ENCODE assay signal across 7 mouse cellular contexts in genomic region chr11:73137591-73138501, GRCm38 (mm10). TPM values are rescaled to one million over a fixed set of nuclear protein-coding genes. Genes with fewer than 3 reads are reported as not detected.
A peak's percentile ranks its signal among the peaks of the same experiment; 100 is the strongest.
DNase-seq lines count a peak whose midpoint lies in the region; ATAC-seq and TF ChIP-seq lines count a peak whose summit lies in the region.

TSS of gene Haspin (minus strand) at chr11:73138294.

- peak within 1 kb of the TSS; percentile 65 for H3K4me3 ChIP-seq in embryonic facial prominence, embryonic 12.5 days
- peak within 1 kb of the TSS; percentile 81 for H3K4me3 ChIP-seq in heart, adult 2 months
- H3K4me3 ChIP-seq in limb, embryonic 13.5 days: peak within 1 kb of the TSS; percentile 89
- H3K4me3 ChIP-seq in midbrain, embryonic 16.5 days (ENCODE audit: low read depth, low read length): peak within 1 kb of the TSS; percentile 58

- 0 out of 2 replicates have a peak, but pooled peaks have one; percentile 65 for TF ChIP-seq EP300 in heart, adult 2 months (IDR thresholded peaks at IDR 0.05; ENCODE audit: insufficient read depth, low read depth, low read length)

- peaks cover 36% of the 10 kb centered on the region for H3K4me1 ChIP-seq in embryonic facial prominence, embryonic 12.5 days
- H3K4me1 ChIP-seq in heart, adult 2 months (ENCODE audit: control insufficient read depth, insufficient read depth, low read length): no peaks in the 10 kb centered on the region; the same call in 1 of the 2 replicates
- peaks cover 40% of the 10 kb centered on the region for H3K4me1 ChIP-seq in limb, embryonic 13.5 days
- peaks cover 8% of the 10 kb centered on the region; the same call in 1 of the 2 replicates for H3K4me1 ChIP-seq in midbrain, embryonic 16.5 days (ENCODE audit: control insufficient read depth, insufficient read depth, low read length)

- H3K79me2 ChIP-seq in heart, adult 2 months (replicated peaks; ENCODE audit: control insufficient read depth, insufficient read depth, low read length): no peaks in the 10 kb centered on the region

- H3K36me3 ChIP-seq in embryonic facial prominence, embryonic 12.5 days: peaks cover 10% of the 10 kb centered on the region; the same call in 1 of the 2 replicates
- no peaks in the 10 kb centered on the region for H3K36me3 ChIP-seq in heart, adult 2 months (ENCODE audit: control insufficient read depth, insufficient read depth, low read length)
- H3K36me3 ChIP-seq in limb, embryonic 13.5 days: peaks cover 11% of the 10 kb centered on the region
- H3K36me3 ChIP-seq in midbrain, embryonic 16.5 days (ENCODE audit: control insufficient read depth, insufficient read depth, low read length): no peaks in the 10 kb centered on the region

- peak; percentile 100 for TF ChIP-seq CTCF in heart, adult 2 months (IDR thresholded peaks at IDR 0.05)

- DNase-seq in adrenal gland, postnatal 25 days: peak; percentile 92
- DNase-seq in heart, adult 2 months: peak; percentile 92 to 96
- DNase-seq in kidney, adult 8-10 months: peak; percentile 88 to 92
- peak; percentile 92 to 95 for DNase-seq in spleen, postnatal 10 days (ENCODE audit: low spot score in 2 of 2)

- intact Hi-C loops in heart, adult 2 months (cut with DNase I): loop anchor here (1.0 to 5.0 kb wide), 4 partner anchors 19 to 144 kb away; partner anchors contain the start of genes Emc6 and Tax1bp3

- H3K27ac ChIP-seq in embryonic facial prominence, embryonic 12.5 days: no peak within 1 kb of the TSS
- H3K27ac ChIP-seq in heart, adult 2 months: peak within 1 kb of the TSS; percentile 29
- no peak within 1 kb of the TSS for H3K27ac ChIP-seq in limb, embryonic 13.5 days
- H3K27ac ChIP-seq in midbrain, embryonic 16.5 days (ENCODE audit: low read length): no peak within 1 kb of the TSS

- no peaks in the 10 kb centered on the region for H3K27me3 ChIP-seq in embryonic facial prominence, embryonic 12.5 days
- no peaks in the 10 kb centered on the region for H3K27me3 ChIP-seq in heart, adult 2 months (ENCODE audit: control insufficient read depth, insufficient read depth, low read length)
- H3K27me3 ChIP-seq in limb, embryonic 13.5 days: no peaks in the 10 kb centered on the region
- no peaks in the 10 kb centered on the region for H3K27me3 ChIP-seq in midbrain, embryonic 16.5 days (ENCODE audit: control insufficient read depth, insufficient read depth, low read depth, low read length)

- under 1% methylated on average over 84 of the region's 84 CpGs for WGBS in embryonic facial prominence, embryonic 12.5 days
- WGBS in heart, adult 2 months: under 1% methylated on average over 84 of the region's 84 CpGs
- under 1% methylated on average over 81 of the region's 84 CpGs for WGBS in limb, embryonic 13.5 days
- WGBS in midbrain, embryonic 16.5 days: under 1% methylated on average over 83 of the region's 84 CpGs

- peak within 1 kb of the TSS; percentile 85 for H3K4me2 ChIP-seq in embryonic facial prominence, embryonic 12.5 days (replicated peaks)
- H3K4me2 ChIP-seq in limb, embryonic 13.5 days (replicated peaks): peak within 1 kb of the TSS; percentile 83
- H3K4me2 ChIP-seq in midbrain, embryonic 16.5 days (ENCODE audit: low read length): peak within 1 kb of the TSS; percentile 91

- no peaks in the 10 kb centered on the region for H3K9me3 ChIP-seq in embryonic facial prominence, embryonic 12.5 days
- 0 out of 2 replicates have a peak, but pooled peaks cover under 1% of the 10 kb centered on the region for H3K9me3 ChIP-seq in limb, embryonic 13.5 days
- no peaks in the 10 kb centered on the region for H3K9me3 ChIP-seq in midbrain, embryonic 16.5 days (replicated peaks; ENCODE audit: control insufficient read depth, low read length, poor library complexity, severe bottlenecking)

- TF ChIP-seq POLR2A in heart, adult 2 months (IDR thresholded peaks at IDR 0.05; ENCODE audit: insufficient read depth, low read depth, low read length): no peak

- ATAC-seq in embryonic facial prominence, embryonic 12.5 days (ENCODE audit: insufficient number of reproducible peaks, insufficient read depth, low FRiP score, low TSS enrichment): peak; percentile 92
- peak; percentile 91 for ATAC-seq in limb, embryonic 13.5 days (ENCODE audit: low FRiP score, low read depth)
- peak; percentile 98 for ATAC-seq in midbrain, embryonic 16.5 days

- peak within 1 kb of the TSS; percentile 69 for H3K9ac ChIP-seq in embryonic facial prominence, embryonic 12.5 days
- H3K9ac ChIP-seq in heart, adult 2 months (ENCODE audit: low read depth, low read length): peak within 1 kb of the TSS; percentile 75
- peak within 1 kb of the TSS; percentile 85 for H3K9ac ChIP-seq in limb, embryonic 13.5 days
- peak within 1 kb of the TSS; percentile 70 for H3K9ac ChIP-seq in midbrain, embryonic 16.5 days (ENCODE audit: low read depth, low read length)

RNA-seq across cellular contexts. Expression of gene Haspin, which starts in this region (rescaled TPM):
- 1.4 and 1.6 TPM in 2 replicates for total RNA-seq in adrenal gland, postnatal 25 days (2021)
- 18.2 and 18.4 TPM in 2 replicates for polyA plus RNA-seq in embryonic facial prominence, embryonic 12.5 days (2016; fragmentation: Nextera tagmentation; extraction: Ambion mirVana)
- under 1 TPM; 0.16 TPM for total RNA-seq in heart, adult 2 months (2021)
- polyA plus RNA-seq in heart, adult 2 months (2012; rRNA removed): 0.15 and 0.23 TPM in 2 replicates
- polyA plus RNA-seq in limb, embryonic 13.5 days (2015; fragmentation: Nextera tagmentation; extraction: Ambion mirVana): 14.5 and 15.5 TPM in 2 replicates
- 1.6 and 2.1 TPM in 2 replicates for polyA plus RNA-seq in midbrain, embryonic 16.5 days (2015; fragmentation: Nextera tagmentation; extraction: Ambion mirVana)

Comparison
In these comparisons a context has a peak if more than half of its experiments do, and no peak if none do; other contexts are left out.
1. Peak in DNase-seq, H3K4me3 ChIP-seq, H3K27ac ChIP-seq and H3K9ac ChIP-seq in heart, adult 2 months; RNA of the gene not detected or under 1 TPM.